Mouse (Mus musculus) heart, embryonic 10.5 days (tissue): ENCODE results near the gene Narfl. TPM values are rescaled to one million over a fixed set of nuclear protein-coding genes. Genes with fewer than 3 reads are reported as not detected.
"Not testable (repeated sequence)": the region's sequence is repeated elsewhere in the genome, so short reads cannot be mapped to it uniquely, and the experiment has no call there.

Experiments used
- DNase-seq: peaks from one replicate; pipeline ENCODE4 v3.0.0-alpha.2; 2017; ENCODE audit warnings: low spot score
- H3K27ac ChIP-seq: fragments of 300-500 bp; sonication (generic); 2 replicates; pipeline ENCODE4 v1.5.1; 2016; ENCODE audit warnings: mild to moderate bottlenecking
- H3K27me3 ChIP-seq: fragments of 300-500 bp; sonication (generic); 2 replicates; pipeline ENCODE4 v1.6.1; 2016; ENCODE audit warnings: mild to moderate bottlenecking; ENCODE audit not compliant: poor library complexity, insufficient read depth, severe bottlenecking
- H3K36me3 ChIP-seq: fragments of 300-500 bp; sonication (generic); 2 replicates; pipeline ENCODE4 v1.6.1; 2016; ENCODE audit warnings: mild to moderate bottlenecking, moderate library complexity
- H3K4me1 ChIP-seq: fragments of 300-500 bp; sonication (generic); 2 replicates; pipeline ENCODE4 v1.6.1; 2016; ENCODE audit warnings: mild to moderate bottlenecking
- H3K4me3 ChIP-seq: fragments of 300-500 bp; sonication (generic); 2 replicates; pipeline ENCODE4 v1.5.1; 2016; ENCODE audit warnings: mild to moderate bottlenecking, moderate library complexity
- H3K9me3 ChIP-seq: fragments of 300-500 bp; sonication (generic); 2 replicates; pipeline ENCODE4 v1.6.1; 2016; ENCODE audit warnings: mild to moderate bottlenecking, moderate library complexity
- WGBS: fragments of 180-500 bp; shearing (Covaris S2); methylation state at CpG from one replicate; pipeline ENCODE4 v1.1.7; 2016; 5-methylcytosine and 5-hydroxymethylcytosine counted together
- polyA plus RNA-seq: library from polyadenylated mRNA; unstranded; fragments of >200 nt; fragmentation: Nextera tagmentation; extraction: Ambion mirVana; gene quantifications from 2 replicates; pipeline ENCODE4 v1.2.1, GENCODE M21; 2016

Gene Narfl
- polyA plus RNA-seq, 1 experiment from 2014 or later: 33.5 TPM

GRCm38 (mm10) chr17:25794998-25795397 is 21.4 kb downstream of the Narfl start:
- H3K27ac ChIP-seq: peak overlapping the region; percentile 87
- WGBS: 87% methylated on average over 17 of the region's 17 CpGs
- H3K4me1 ChIP-seq: peaks cover 60% of the 10 kb centered on the region
- H3K4me3 ChIP-seq: peak overlapping the region; percentile 80
- DNase-seq: no peak
- no peaks in the 10 kb centered on the region for H3K9me3 ChIP-seq
- H3K27me3 ChIP-seq: no peaks in the 10 kb centered on the region
- H3K36me3 ChIP-seq: peaks cover 19% of the 10 kb centered on the region

- peak within 1 kb of the TSS; percentile 80 for H3K4me3 ChIP-seq
- H3K4me1 ChIP-seq: peaks cover 58% of the 10 kb centered on the region
- peaks cover 15% of the 10 kb centered on the region for H3K36me3 ChIP-seq
- no peaks in the 10 kb centered on the region for H3K9me3 ChIP-seq
- peak within 1 kb of the TSS; percentile 87 for H3K27ac ChIP-seq
- no peaks in the 10 kb centered on the region for H3K27me3 ChIP-seq
- no peak for DNase-seq
- WGBS: 10% methylated on average over 6 of the region's 6 CpGs
These were observed 22.1 kb downstream of the Narfl start, which contains the start of gene AC134908.4 for GRCm38 (mm10) chr17:25795609-25796092. Gene AC134908.4, minus strand, starts transcription at chr17:25795659.

GRCm38 (mm10) chr17:25796211-25796771 is 22.7 kb downstream of the Narfl start:
- H3K27ac ChIP-seq: peak overlapping the region; percentile 87
- H3K36me3 ChIP-seq: peaks cover 14% of the 10 kb centered on the region
- peaks cover 53% of the 10 kb centered on the region for H3K4me1 ChIP-seq
- H3K4me3 ChIP-seq: peak overlapping the region; percentile 80
- no peaks in the 10 kb centered on the region for H3K27me3 ChIP-seq
- no peaks in the 10 kb centered on the region for H3K9me3 ChIP-seq
- DNase-seq: no peak
- WGBS: under 1% methylated on average over 37 of the region's 37 CpGs

GRCm38 (mm10) chr17:25796951-25797369 is 23.4 kb downstream of the Narfl start, which contains the start of gene Metrn:
Gene Metrn, minus strand, starts transcription at chr17:25797136.
- peak within 1 kb of the TSS; percentile 87 for H3K27ac ChIP-seq
- peak; percentile 95 for DNase-seq
- H3K9me3 ChIP-seq: no peaks in the 10 kb centered on the region
- peak within 1 kb of the TSS; percentile 80 for H3K4me3 ChIP-seq
- H3K4me1 ChIP-seq: peaks cover 46% of the 10 kb centered on the region
- WGBS: under 1% methylated on average over 35 of the region's 35 CpGs
- H3K36me3 ChIP-seq: peaks cover 14% of the 10 kb centered on the region
- no peaks in the 10 kb centered on the region for H3K27me3 ChIP-seq

- WGBS: 4% methylated on average over 6 of the region's 6 CpGs
These were observed 27.5 kb downstream of the Narfl start for GRCm38 (mm10) chr17:25801029-25801428.

GRCm38 (mm10) chr17:25802825-25803517 is 29.4 kb downstream of the Narfl start:
- Histone ChIP-seq H3K4me3 (peak overlapping the region; percentile 22; the same call in 1 of the 2 replicates), H3K27ac (peak overlapping the region; percentile 81), H3K4me1 (peaks cover 18% of the 10 kb centered on the region), H3K36me3 (no peaks in the 10 kb centered on the region), H3K9me3 (no peaks in the 10 kb centered on the region), H3K27me3 (peaks cover 27% of the 10 kb centered on the region)
- 10% methylated on average over 10 of the region's 10 CpGs for WGBS
- DNase-seq: peak; percentile 95

More at GRCm38 (mm10) chr17:25801029-25801428, 27.5 kb downstream of the Narfl start:
- DNase-seq: no peak
- H3K36me3 ChIP-seq: no peaks in the 10 kb centered on the region
- peaks cover 29% of the 10 kb centered on the region for H3K4me1 ChIP-seq
- H3K4me3 ChIP-seq: no peak overlapping the region
- H3K9me3 ChIP-seq: no peaks in the 10 kb centered on the region
- peaks cover 13% of the 10 kb centered on the region for H3K27me3 ChIP-seq
- no peak overlapping the region for H3K27ac ChIP-seq

GRCm38 (mm10) chr17:25806507-25806906 is 32.9 kb downstream of the Narfl start:
- Histone ChIP-seq H3K27me3 (peaks cover 62% of the 10 kb centered on the region), H3K4me3 (no peak overlapping the region), H3K9me3 (no peaks in the 10 kb centered on the region), H3K36me3 (no peaks in the 10 kb centered on the region), H3K27ac (no peak overlapping the region), H3K4me1 (peaks cover 37% of the 10 kb centered on the region)
- no peak for DNase-seq
- 80% methylated on average over 4 of the region's 4 CpGs for WGBS

- not testable (repeated sequence) for H3K36me3 ChIP-seq, H3K9me3 ChIP-seq, DNase-seq, H3K27ac ChIP-seq, H3K4me3 ChIP-seq
- Histone ChIP-seq H3K4me1 (peaks cover 32% of the 10 kb centered on the region), H3K27me3 (peaks cover 67% of the 10 kb centered on the region)
- 43% methylated on average over 2 of the region's 2 CpGs for WGBS
These were observed 33.9 kb downstream of the Narfl start for GRCm38 (mm10) chr17:25807452-25807851.

GRCm38 (mm10) chr17:25808028-25808427 is 34.5 kb downstream of the Narfl start:
- H3K27me3 ChIP-seq: peaks cover 73% of the 10 kb centered on the region
- peak overlapping the region; percentile 76 for H3K4me3 ChIP-seq
- no peak for DNase-seq
- peaks cover 26% of the 10 kb centered on the region for H3K4me1 ChIP-seq
- WGBS: 42% methylated on average over 5 of the region's 5 CpGs
- no peak overlapping the region for H3K27ac ChIP-seq
- H3K36me3 ChIP-seq: no peaks in the 10 kb centered on the region
- H3K9me3 ChIP-seq: no peaks in the 10 kb centered on the region

- Histone ChIP-seq H3K4me3 (peak within 1 kb of the TSS; percentile 76), H3K27ac (peak within 1 kb of the TSS; percentile 67), H3K27me3 (peaks cover 80% of the 10 kb centered on the region), H3K4me1 (peaks cover 23% of the 10 kb centered on the region), H3K9me3 (no peaks in the 10 kb centered on the region), H3K36me3 (no peaks in the 10 kb centered on the region)
- WGBS: under 1% methylated on average over 87 of the region's 100 CpGs
- DNase-seq: no peak
These were observed 35.4 kb downstream of the Narfl start, which contains the start of gene Fbxl16 for GRCm38 (mm10) chr17:25808789-25809605. Gene Fbxl16, plus strand, starts transcription at chr17:25809085.

GRCm38 (mm10) chr17:25809606-25810340 is 36.2 kb downstream of the Narfl start:
- 12% methylated on average over 25 of the region's 25 CpGs for WGBS
- no peaks in the 10 kb centered on the region for H3K36me3 ChIP-seq
- H3K4me1 ChIP-seq: peaks cover 23% of the 10 kb centered on the region
- DNase-seq: no peak
- no peaks in the 10 kb centered on the region for H3K9me3 ChIP-seq
- H3K4me3 ChIP-seq: peak overlapping the region; percentile 76
- peaks cover 83% of the 10 kb centered on the region for H3K27me3 ChIP-seq
- H3K27ac ChIP-seq: peak overlapping the region; percentile 67

- WGBS: 68% methylated on average over 4 of the region's 4 CpGs
- H3K27me3 ChIP-seq: peaks cover 81% of the 10 kb centered on the region
- peaks cover 23% of the 10 kb centered on the region for H3K4me1 ChIP-seq
- H3K27ac ChIP-seq: no peak overlapping the region
- no peaks in the 10 kb centered on the region for H3K9me3 ChIP-seq
- H3K4me3 ChIP-seq: no peak overlapping the region
- H3K36me3 ChIP-seq: no peaks in the 10 kb centered on the region
- no peak for DNase-seq
These were observed 37.3 kb downstream of the Narfl start for GRCm38 (mm10) chr17:25810890-25811289.
